In the genomic region with DNA sequence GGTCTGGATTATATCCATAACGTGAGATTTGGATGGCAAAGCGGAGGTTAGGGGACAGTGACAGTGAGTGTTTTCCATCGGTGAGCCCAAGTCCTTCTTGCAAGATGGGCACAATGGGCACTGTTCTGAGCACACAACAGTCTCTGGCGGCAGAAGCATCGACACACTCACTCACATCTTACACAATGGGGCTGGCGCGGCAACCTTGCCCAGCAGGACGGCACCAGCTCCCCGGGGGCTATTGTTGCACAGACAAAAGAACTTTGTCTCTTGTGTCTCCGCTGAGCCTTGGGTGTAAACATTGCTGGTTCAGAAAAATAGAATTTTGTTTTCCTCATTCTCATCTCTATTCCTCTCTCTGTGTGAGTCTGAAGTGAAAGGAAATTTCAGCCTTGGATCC, we compare ENCODE assay signal across 13 mouse cellular contexts. TPM values are rescaled to one million over a fixed set of nuclear protein-coding genes. Genes with fewer than 3 reads are reported as not detected.
DNase-seq lines count a peak whose midpoint lies in the region; ATAC-seq lines count a peak whose summit lies in the region.
"Had no signal": no experiment of that assay in that cellular context is flagged by ENCODE, and none has a peak within 500 bp of the region (broad histone marks: within the 10 kb centered on the region; RNA-seq: fewer than 3 reads in every experiment).

No protein-coding gene starts in this region.

- intact Hi-C loops in heart, postnatal 14 days (cut with DNase I): no loop called here

- peak overlapping the region; percentile 40 for H3K4me2 ChIP-seq in midbrain, embryonic 14.5 days (ENCODE audit: low read length)
- H3K4me2 ChIP-seq: liver, embryonic 13.5 days had no signal

- peak overlapping the region; percentile 69; the same call in 1 of the 2 replicates for H3K27ac ChIP-seq in hindbrain, embryonic 10.5 days
- no peak overlapping the region for H3K27ac ChIP-seq in midbrain, embryonic 14.5 days (replicated peaks; ENCODE audit: low read depth, low read length)
- H3K27ac ChIP-seq: liver, embryonic 13.5 days; stomach, postnatal 0 days had no signal

- peak overlapping the region; percentile 35 for H3K4me3 ChIP-seq in hindbrain, embryonic 10.5 days
- H3K4me3 ChIP-seq in midbrain, embryonic 14.5 days (replicated peaks; ENCODE audit: low read depth, low read length): no peak overlapping the region
- H3K4me3 ChIP-seq: liver, embryonic 13.5 days; megakaryocyte, embryonic 14.5 days had no signal

- peaks cover 14% of the 10 kb centered on the region for H3K4me1 ChIP-seq in hindbrain, embryonic 10.5 days (replicated peaks)
- peaks cover 6% of the 10 kb centered on the region; the same call in 1 of the 2 replicates for H3K4me1 ChIP-seq in midbrain, embryonic 14.5 days (ENCODE audit: control insufficient read depth, insufficient read depth, low read length)
- H3K4me1 ChIP-seq: liver, embryonic 13.5 days; megakaryocyte, embryonic 14.5 days had no signal

- WGBS in hindbrain, embryonic 10.5 days: 11% methylated on average over 10 of the region's 10 CpGs
- WGBS in midbrain, embryonic 14.5 days: 3% methylated on average over 10 of the region's 10 CpGs

- H3K9ac ChIP-seq in midbrain, embryonic 14.5 days (replicated peaks; ENCODE audit: low read length): no peak overlapping the region
- H3K9ac ChIP-seq: liver, embryonic 13.5 days had no signal

- H3K9me3 ChIP-seq in hindbrain, embryonic 10.5 days: no peaks in the 10 kb centered on the region
- no peaks in the 10 kb centered on the region for H3K9me3 ChIP-seq in midbrain, embryonic 14.5 days (ENCODE audit: control insufficient read depth, low read length)
- H3K9me3 ChIP-seq: liver, embryonic 13.5 days; megakaryocyte, embryonic 14.5 days had no signal

- no peak for ATAC-seq in midbrain, embryonic 14.5 days (ENCODE audit: low FRiP score, low TSS enrichment)

- 0 out of 2 replicates have a peak, but pooled peaks cover 4% of the 10 kb centered on the region for H3K27me3 ChIP-seq in hindbrain, embryonic 10.5 days (ENCODE audit: insufficient read depth, poor library complexity, severe bottlenecking)
- H3K27me3 ChIP-seq in midbrain, embryonic 14.5 days (ENCODE audit: control insufficient read depth, insufficient read depth, low read length): no peaks in the 10 kb centered on the region
- H3K27me3 ChIP-seq: liver, embryonic 13.5 days; megakaryocyte, embryonic 14.5 days had no signal

- DNase-seq in layer of hippocampus, adult 11-12 months (ENCODE audit: low spot score): peak; percentile 50
- DNase-seq in layer of hippocampus, adult 9-10 months (ENCODE audit: low spot score): no peak
- peak; percentile 94 for DNase-seq in brain, adult 2 months (ENCODE audit: low read depth, low spot score)
- DNase-seq in hindbrain, embryonic 10.5 days (ENCODE audit: low spot score): peak; percentile 36
- DNase-seq in midbrain, embryonic 14.5 days: peak; percentile 33
- DNase-seq in thymus, postnatal 14 days: no peak
- DNase-seq in heart, postnatal 14 days: no peak
- DNase-seq in gastrocnemius, adult 18-20 months (ENCODE audit: low spot score): no peak
- DNase-seq: kidney, postnatal 10 days; liver, embryonic 13.5 days had no signal

- no peaks in the 10 kb centered on the region for H3K36me3 ChIP-seq in hindbrain, embryonic 10.5 days
- H3K36me3 ChIP-seq in midbrain, embryonic 14.5 days (ENCODE audit: control insufficient read depth, insufficient read depth, low read length): no peaks in the 10 kb centered on the region
- H3K36me3 ChIP-seq: liver, embryonic 13.5 days had no signal

RNA-seq across cellular contexts. Expression of gene Cldn18, which starts 53.6 kb away (rescaled TPM):
- not detected in 2 replicates for polyA plus RNA-seq in hindbrain, embryonic 10.5 days (2016; fragmentation: Nextera tagmentation; extraction: Ambion mirVana)
- not detected in 2 replicates for polyA plus RNA-seq in midbrain, embryonic 14.5 days (2014; fragmentation: Nextera tagmentation; extraction: Ambion mirVana)
- not detected for total RNA-seq in heart, postnatal 14 days (2021)
- not detected for total RNA-seq in gastrocnemius, adult 18-20 months (2021)
- polyA plus RNA-seq: heart, embryonic 14.5 days; liver, embryonic 13.5 days had no signal

Comparison
In these comparisons a context has a peak if more than half of its experiments do, and no peak if none do; other contexts are left out.
1. DNase-seq: peak in layer of hippocampus, adult 11-12 months (single experiment), brain, adult 2 months (single experiment), hindbrain, embryonic 10.5 days (single experiment) and midbrain, embryonic 14.5 days (single experiment); none in layer of hippocampus, adult 9-10 months (single experiment), thymus, postnatal 14 days (single experiment), heart, postnatal 14 days (0 of 2) and gastrocnemius, adult 18-20 months (single experiment).